21 mouse cellular contexts compared by ENCODE assay signal in genomic region chr8:126638027-126638426, GRCm38 (mm10). TPM values are rescaled to one million over a fixed set of nuclear protein-coding genes. Genes with fewer than 3 reads are reported as not detected.
DNase-seq lines count a peak whose midpoint lies in the region; TF ChIP-seq lines count a peak whose summit lies in the region.
"Had no signal": no experiment of that assay in that cellular context is flagged by ENCODE, and none has a peak within 500 bp of the region (broad histone marks: within the 10 kb centered on the region; RNA-seq: fewer than 3 reads in every experiment).

No protein-coding gene starts in this region.

- H3K27ac ChIP-seq in gastrocnemius, adult 2 months = peak overlapping the region; percentile 72; the same call in 1 of the 2 replicates
- H3K27ac ChIP-seq: embryonic facial prominence, embryonic 13.5 days; heart, embryonic 10.5 days; hindbrain, postnatal 0 days; limb, embryonic 15.5 days had no signal

- DNase-seq in gastrocnemius, adult 2 months = no peak
- DNase-seq in gastrocnemius, postnatal 10 days = no peak
- DNase-seq in brain, adult 2 months (ENCODE audit: low read depth, low spot score) = peak; percentile 90
- peak; percentile 20 to 50 for DNase-seq in layer of hippocampus, postnatal 14 days (ENCODE audit: low spot score in 2 of 2)
- peak; percentile 53 to 72 for DNase-seq in right cerebral cortex, postnatal 10 days (ENCODE audit: low spot score in 2 of 2)
- DNase-seq in heart, adult 8-10 months (ENCODE audit: low spot score) = no peak
- no peak for DNase-seq in gastrocnemius, adult 8-10 months (ENCODE audit: low spot score in 2 of 2)
- no peak for DNase-seq in kidney, adult 9 months
- DNase-seq: adrenal gland, adult 2 months; B cell, adult 2 months; cerebellum, adult 2 months; gastrocnemius, postnatal 14 days; heart, postnatal 36 days; lung, adult 18-20 months; lung, postnatal 36 days; midbrain, embryonic 14.5 days; thymus, postnatal 25 days had no signal

- intact Hi-C loops in gastrocnemius, adult 2 months (cut with DNase I) = no loop called here

- H3K4me3 ChIP-seq in gastrocnemius, adult 2 months = no peak overlapping the region
- H3K4me3 ChIP-seq: embryonic facial prominence, embryonic 13.5 days; heart, embryonic 10.5 days; limb, embryonic 15.5 days had no signal

- TF ChIP-seq CTCF in gastrocnemius, adult 2 months (IDR thresholded peaks at IDR 0.05) = no peak

RNA-seq across cellular contexts. Expression of gene Irf2bp2, which starts 44.2 kb away (rescaled TPM):
- total RNA-seq in gastrocnemius, adult 2 months (2021) = 10 to 100 TPM; 28.6 to 81.6 TPM
- 10 to 100 TPM; 53.3 to 55.5 TPM for total RNA-seq in gastrocnemius, postnatal 10 days (2021)
- 10 to 100 TPM; 57.1 to 61.7 TPM for total RNA-seq in layer of hippocampus, postnatal 14 days (2021)
- total RNA-seq in heart, adult 8-10 months (2022) = 10 to 100 TPM; 41.8 to 60.9 (median 50.3) TPM
- total RNA-seq in gastrocnemius, adult 8-10 months (2022) = 10 to 100 TPM; 22.2 to 31.2 (median 23.5) TPM

Comparison
In these comparisons a context has a peak if more than half of its experiments do, and no peak if none do; other contexts are left out.
1. DNase-seq: peak in brain, adult 2 months (single experiment), layer of hippocampus, postnatal 14 days (2 of 2) and right cerebral cortex, postnatal 10 days (2 of 2); none in gastrocnemius, adult 2 months (single experiment), gastrocnemius, postnatal 10 days (single experiment), heart, adult 8-10 months (single experiment), gastrocnemius, adult 8-10 months (0 of 2) and kidney, adult 9 months (single experiment).